Mouse (Mus musculus): ENCODE measurements around the gene Zdhhc14.

DNA sequence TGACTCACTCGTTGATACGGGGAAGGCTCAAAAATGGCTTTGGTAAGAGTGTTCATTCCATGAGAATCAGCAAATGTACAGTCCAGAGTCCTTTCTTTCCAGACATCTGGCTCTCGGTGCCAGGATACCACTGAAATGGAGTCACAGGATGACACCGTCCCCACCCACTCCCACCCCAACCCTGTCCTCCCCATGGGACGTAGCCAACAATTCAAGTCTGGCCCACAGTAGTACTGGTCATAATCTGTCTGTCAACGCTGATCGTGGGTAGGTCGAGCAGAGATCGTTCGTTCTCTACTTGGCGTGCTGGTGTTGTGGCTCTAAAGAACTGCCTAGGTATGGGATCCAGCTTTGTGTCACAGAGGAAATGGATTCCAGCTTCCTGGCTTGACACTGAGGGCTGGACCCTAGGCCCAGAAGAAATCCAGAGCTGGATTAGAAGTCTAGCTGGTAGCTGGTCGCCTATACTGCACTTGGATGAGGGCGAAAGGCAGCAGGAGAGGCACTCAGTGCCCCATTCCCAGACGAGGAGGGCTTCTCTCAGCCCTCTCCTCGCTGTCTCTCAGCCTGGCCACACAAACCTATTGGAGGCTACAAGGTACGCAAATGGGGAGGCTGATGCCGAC is 307.2 kb downstream of the Zdhhc14 start:
- TF ChIP-seq CTCF (IDR thresholded peaks at IDR 0.05; ENCODE audit: borderline replicate concordance, insufficient read depth, low read depth, low read length) (no peak), POLR2A (IDR thresholded peaks at IDR 0.05; ENCODE audit: borderline replicate concordance, insufficient read depth, low read length) (no peak)

All from cerebellum, adult 2 months (tissue).